ENCODE assay signal across 9 mouse cellular contexts in genomic region chr1:134704396-134705306, GRCm38 (mm10). TPM values are rescaled to one million over a fixed set of nuclear protein-coding genes. Genes with fewer than 3 reads are reported as not detected.
DNase-seq lines count a peak whose midpoint lies in the region; ATAC-seq lines count a peak whose summit lies in the region.
"Had no signal": no experiment of that assay in that cellular context is flagged by ENCODE, and none has a peak within 500 bp of the region (broad histone marks: within the 10 kb centered on the region; RNA-seq: fewer than 3 reads in every experiment).

No protein-coding gene starts in this region.

- H3K9me3 ChIP-seq in neural tube, embryonic 13.5 days, result no peaks in the 10 kb centered on the region

- H3K4me2 ChIP-seq in neural tube, embryonic 13.5 days, result peak overlapping the region; percentile 27; the same call in 1 of the 2 replicates

- peak overlapping the region; percentile 13; the same call in 1 of the 2 replicates for H3K9ac ChIP-seq in neural tube, embryonic 13.5 days

- no peak for ATAC-seq in neural tube, embryonic 13.5 days (ENCODE audit: low read depth)

- DNase-seq in gastrocnemius, adult 18-20 months (ENCODE audit: low spot score), result peak; percentile 46
- no peak for DNase-seq in gastrocnemius, adult 8-10 months (ENCODE audit: low spot score in 2 of 2)
- DNase-seq in urinary bladder, postnatal 14 days (ENCODE audit: low spot score), result peak; percentile 51
- no peak for DNase-seq in urinary bladder, postnatal 36 days (ENCODE audit: low spot score in 2 of 2)
- DNase-seq in embryo, embryonic 10 days (ENCODE audit: low spot score), result peak; percentile 77
- DNase-seq in kidney, postnatal 36 days, result peak; percentile 32 to 69
- no peak for DNase-seq in frontal cortex, postnatal 14 days (ENCODE audit: low spot score in 2 of 2)

- H3K4me1 ChIP-seq in neural tube, embryonic 13.5 days (replicated peaks), result peaks cover 56% of the 10 kb centered on the region

- no peaks in the 10 kb centered on the region for H3K36me3 ChIP-seq in neural tube, embryonic 13.5 days

- H3K27me3 ChIP-seq in neural tube, embryonic 13.5 days, result peaks cover 37% of the 10 kb centered on the region

- H3K4me3 ChIP-seq in neural tube, embryonic 13.5 days, result no peak overlapping the region
- H3K4me3 ChIP-seq: myocyte had no signal

- WGBS in neural tube, embryonic 13.5 days, result 36% methylated on average over 22 of the region's 22 CpGs

- H3K27ac ChIP-seq in neural tube, embryonic 13.5 days (replicated peaks), result no peak overlapping the region

RNA-seq across cellular contexts. Expression of gene Syt2, which starts 58.2 kb away (rescaled TPM):
- not detected for total RNA-seq in gastrocnemius, adult 18-20 months (2021)
- total RNA-seq in gastrocnemius, adult 8-10 months (2022), result under 1 TPM in 1 of 4 experiments, not detected in 3; 0.02 TPM
- 12.1 and 13.9 TPM in 2 replicates for polyA plus RNA-seq in neural tube, embryonic 13.5 days (2015; fragmentation: Nextera tagmentation; extraction: Ambion mirVana)

Comparison
In these comparisons a context has a peak if more than half of its experiments do, and no peak if none do; other contexts are left out.
1. DNase-seq: peak in gastrocnemius, adult 18-20 months (single experiment), urinary bladder, postnatal 14 days (single experiment), embryo, embryonic 10 days (single experiment) and kidney, postnatal 36 days (2 of 2); none in gastrocnemius, adult 8-10 months (0 of 2), urinary bladder, postnatal 36 days (0 of 2) and frontal cortex, postnatal 14 days (0 of 2).